Mouse (Mus musculus): ENCODE data around the gene Car8. TPM values are rescaled to one million over a fixed set of nuclear protein-coding genes. Genes with fewer than 3 reads are reported as not detected.

Gene Car8
- polyA plus RNA-seq (2016; fragmentation: Nextera tagmentation; extraction: Ambion mirVana), result 2.8 and 3.2 TPM in 2 replicates

DNA sequence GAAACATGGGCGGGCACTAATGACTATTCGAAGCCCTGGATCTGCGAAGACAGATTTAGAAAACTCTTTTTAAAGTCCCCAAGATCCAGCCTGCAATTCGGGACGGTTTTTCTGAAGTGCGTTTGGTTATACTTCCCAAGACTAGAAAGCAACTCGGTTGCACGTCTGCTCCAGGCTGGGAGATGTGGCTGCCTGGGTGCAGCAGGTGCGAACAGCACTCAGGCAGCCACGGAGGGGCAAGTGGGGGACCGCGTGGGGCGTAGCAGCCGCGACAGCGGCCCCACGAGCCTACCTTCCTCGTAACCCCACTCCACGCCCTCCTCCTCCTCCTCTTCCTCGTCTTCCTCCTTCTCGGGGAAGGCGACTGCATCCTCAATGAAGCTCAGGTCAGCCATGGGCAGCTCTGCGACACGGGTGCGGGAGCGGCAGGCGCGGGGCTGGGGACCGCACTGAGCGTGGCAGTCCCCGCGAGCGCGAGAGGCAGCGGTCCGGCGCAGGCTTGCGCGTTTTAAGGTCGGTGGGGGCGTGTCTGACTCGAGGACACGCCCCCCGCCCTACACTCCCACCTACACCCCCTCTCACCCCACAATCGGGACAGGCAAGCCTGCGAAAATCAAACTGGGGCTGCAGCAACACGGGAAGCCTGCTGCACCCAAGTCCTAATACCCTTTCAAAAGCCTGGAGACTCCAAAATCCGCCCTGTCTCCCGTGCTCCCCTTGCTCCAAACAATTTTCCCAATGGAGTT lies at the start of gene Car8:
TSS of gene Car8 (minus strand) at position 482 of the 746 bp plus-strand sequence.
- H3K4me2 ChIP-seq, result peak within 1 kb of the TSS; percentile 99
- no peaks in the 10 kb centered on the region for H3K36me3 ChIP-seq
- 1% methylated on average over 48 of the region's 49 CpGs for WGBS
- peak within 1 kb of the TSS; percentile 65 for H3K9ac ChIP-seq (replicated peaks)
- H3K4me3 ChIP-seq (replicated peaks), result peak within 1 kb of the TSS; percentile 72
- H3K27ac ChIP-seq, result no peak within 1 kb of the TSS
- H3K4me1 ChIP-seq (replicated peaks), result peaks cover 6% of the 10 kb centered on the region
- ATAC-seq (ENCODE audit: insufficient number of reproducible peaks, insufficient read depth, low FRiP score, low TSS enrichment, low read depth), result peak; percentile 86
- no peaks in the 10 kb centered on the region for H3K9me3 ChIP-seq
- peaks cover 10% of the 10 kb centered on the region; the same call in 1 of the 2 replicates for H3K27me3 ChIP-seq

DNA sequence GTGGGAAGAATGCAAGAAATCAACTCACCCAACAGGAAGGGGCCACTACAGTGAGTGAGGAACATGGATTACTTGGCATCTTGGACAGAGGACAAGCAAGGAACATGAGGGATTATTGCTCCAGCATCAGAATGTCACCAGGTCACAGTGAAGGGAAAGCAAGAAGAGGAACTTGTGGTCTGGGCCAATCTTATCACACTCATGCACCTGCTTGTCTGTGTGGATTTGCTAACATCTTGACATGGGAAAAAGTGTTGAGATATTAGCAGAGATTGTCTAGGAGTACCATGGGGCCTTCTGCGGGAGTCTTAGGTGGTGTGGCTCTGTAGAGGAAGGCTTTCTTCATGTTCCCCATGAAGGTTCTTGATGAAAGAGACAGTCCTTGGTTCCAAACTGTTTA lies 46.1 kb upstream of the Car8 start:
- H3K4me2 ChIP-seq, result no peak overlapping the region
- no peak overlapping the region for H3K27ac ChIP-seq
- 92% methylated on average over 1 of the region's 1 CpGs for WGBS
- no peak overlapping the region for H3K9ac ChIP-seq (replicated peaks)
- no peak for ATAC-seq (ENCODE audit: insufficient number of reproducible peaks, insufficient read depth, low FRiP score, low TSS enrichment, low read depth)
- no peak overlapping the region for H3K4me3 ChIP-seq (replicated peaks)
- no peaks in the 10 kb centered on the region for H3K27me3 ChIP-seq
- H3K36me3 ChIP-seq, result no peaks in the 10 kb centered on the region
- no peaks in the 10 kb centered on the region for H3K4me1 ChIP-seq (replicated peaks)
- no peaks in the 10 kb centered on the region for H3K9me3 ChIP-seq

DNA sequence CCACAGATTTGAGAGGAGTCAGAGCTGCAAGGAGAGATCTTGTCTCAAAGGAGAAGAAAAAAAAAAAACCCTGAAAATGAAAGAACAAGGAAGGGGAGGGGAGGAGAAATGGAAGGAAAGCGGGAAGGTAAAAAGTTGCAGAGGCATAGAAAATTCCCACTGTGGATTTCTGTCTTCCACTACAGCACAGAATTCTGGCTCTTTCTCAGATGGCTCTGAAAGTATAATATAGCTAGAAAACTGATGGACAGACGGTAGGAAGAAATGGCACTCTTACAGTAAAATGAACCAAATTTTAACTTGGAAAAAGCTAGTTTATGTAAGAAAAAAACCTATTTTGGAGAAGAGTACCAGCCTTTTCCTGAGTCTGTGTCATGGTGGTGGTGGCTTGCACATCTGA lies 39.3 kb upstream of the Car8 start:
- Histone ChIP-seq H3K4me2 (no peak overlapping the region), H3K9ac (replicated peaks) (no peak overlapping the region), H3K9me3 (no peaks in the 10 kb centered on the region), H3K27ac (no peak overlapping the region), H3K4me1 (replicated peaks) (no peaks in the 10 kb centered on the region), H3K27me3 (no peaks in the 10 kb centered on the region; the same call in 1 of the 2 replicates), H3K36me3 (no peaks in the 10 kb centered on the region), H3K4me3 (replicated peaks) (no peak overlapping the region)
- WGBS, result 98% methylated on average over 2 of the region's 2 CpGs
- ATAC-seq (ENCODE audit: insufficient number of reproducible peaks, insufficient read depth, low FRiP score, low TSS enrichment, low read depth), result no peak

DNA sequence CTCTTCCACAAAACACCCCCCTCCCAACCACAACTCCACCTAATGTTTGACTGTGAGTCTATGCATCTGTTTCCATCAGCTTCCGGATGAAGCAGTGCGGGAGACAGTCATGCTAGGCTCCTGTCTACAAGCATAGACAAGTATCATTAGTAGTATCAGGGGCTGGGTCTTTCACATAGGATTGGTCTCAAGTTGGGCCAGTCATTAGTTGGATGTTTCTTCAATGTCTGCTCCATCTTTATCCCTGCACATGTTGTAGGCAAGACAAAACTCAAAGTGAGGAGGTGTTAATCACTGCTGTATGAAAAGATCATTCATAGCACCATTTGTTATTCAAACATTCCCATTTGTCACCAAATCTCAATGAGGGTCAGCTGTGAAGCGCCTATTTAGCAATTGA lies 11.0 kb upstream of the Car8 start:
- Histone ChIP-seq H3K4me3 (replicated peaks) (no peak overlapping the region), H3K9me3 (no peaks in the 10 kb centered on the region), H3K9ac (replicated peaks) (no peak overlapping the region), H3K27me3 (no peaks in the 10 kb centered on the region), H3K27ac (no peak overlapping the region), H3K4me2 (no peak overlapping the region), H3K36me3 (no peaks in the 10 kb centered on the region), H3K4me1 (replicated peaks) (no peaks in the 10 kb centered on the region)
- ATAC-seq (ENCODE audit: insufficient number of reproducible peaks, insufficient read depth, low FRiP score, low TSS enrichment, low read depth), result no peak
- WGBS, result 86% methylated on average over 3 of the region's 3 CpGs

DNA sequence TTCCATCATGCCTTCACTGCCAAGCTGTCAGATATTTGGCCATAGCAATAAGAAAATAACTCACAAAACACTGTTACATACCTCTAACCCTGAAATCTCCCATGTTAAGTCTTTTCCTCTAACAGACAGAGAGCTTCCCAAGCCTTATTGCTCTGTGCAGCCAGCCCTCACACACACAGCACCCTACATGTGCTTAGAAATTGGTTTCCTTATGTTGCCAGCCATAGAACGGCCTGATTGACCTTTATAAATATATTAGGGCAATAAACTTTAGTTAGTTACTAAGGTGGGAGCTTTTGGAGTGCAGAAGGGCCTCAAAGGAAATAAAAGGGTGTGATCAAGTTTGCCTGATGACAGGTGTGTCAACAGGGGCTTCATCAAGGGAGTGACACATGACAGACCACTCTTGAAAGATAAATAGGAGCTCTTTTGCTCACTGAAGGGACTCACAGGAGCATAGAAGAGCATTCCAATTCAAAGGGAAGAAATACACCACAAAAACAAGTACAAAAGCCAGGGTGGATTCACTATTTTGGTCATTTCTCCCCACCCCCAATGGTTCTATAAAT lies 6.7 kb upstream of the Car8 start:
- no peak overlapping the region for H3K27ac ChIP-seq
- H3K4me1 ChIP-seq (replicated peaks), result no peaks in the 10 kb centered on the region
- H3K4me2 ChIP-seq, result no peak overlapping the region
- H3K9ac ChIP-seq (replicated peaks), result no peak overlapping the region
- no peaks in the 10 kb centered on the region for H3K27me3 ChIP-seq
- 16% methylated on average over 1 of the region's 1 CpGs for WGBS
- H3K4me3 ChIP-seq (replicated peaks), result no peak overlapping the region
- ATAC-seq (ENCODE audit: insufficient number of reproducible peaks, insufficient read depth, low FRiP score, low TSS enrichment, low read depth), result no peak
- H3K36me3 ChIP-seq, result no peaks in the 10 kb centered on the region
- H3K9me3 ChIP-seq, result no peaks in the 10 kb centered on the region

DNA sequence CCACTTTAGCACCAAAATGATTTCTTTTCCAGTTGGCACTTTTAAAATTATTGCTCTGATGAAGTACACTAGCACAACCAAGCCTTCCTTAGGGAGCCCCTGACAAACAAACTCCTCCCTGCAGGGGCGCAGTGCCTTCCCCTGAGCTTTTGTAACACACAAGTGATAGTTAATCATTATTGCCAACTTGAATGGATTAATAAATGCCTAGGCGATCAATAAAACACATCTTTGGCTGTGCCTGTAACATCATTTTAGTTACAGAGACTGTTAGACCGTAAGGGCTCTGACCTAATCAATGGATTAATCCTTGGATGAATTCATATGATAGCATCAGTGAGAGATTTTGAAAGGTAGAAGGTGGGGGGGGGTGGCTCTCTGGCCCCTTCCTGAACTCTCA lies 6.2 kb upstream of the Car8 start:
- WGBS, result 81% methylated on average over 3 of the region's 3 CpGs
- Histone ChIP-seq H3K27ac (no peak overlapping the region), H3K4me3 (replicated peaks) (no peak overlapping the region), H3K4me2 (no peak overlapping the region), H3K27me3 (no peaks in the 10 kb centered on the region), H3K4me1 (replicated peaks) (no peaks in the 10 kb centered on the region), H3K9me3 (no peaks in the 10 kb centered on the region), H3K9ac (replicated peaks) (no peak overlapping the region), H3K36me3 (no peaks in the 10 kb centered on the region)
- no peak for ATAC-seq (ENCODE audit: insufficient number of reproducible peaks, insufficient read depth, low FRiP score, low TSS enrichment, low read depth)

DNA sequence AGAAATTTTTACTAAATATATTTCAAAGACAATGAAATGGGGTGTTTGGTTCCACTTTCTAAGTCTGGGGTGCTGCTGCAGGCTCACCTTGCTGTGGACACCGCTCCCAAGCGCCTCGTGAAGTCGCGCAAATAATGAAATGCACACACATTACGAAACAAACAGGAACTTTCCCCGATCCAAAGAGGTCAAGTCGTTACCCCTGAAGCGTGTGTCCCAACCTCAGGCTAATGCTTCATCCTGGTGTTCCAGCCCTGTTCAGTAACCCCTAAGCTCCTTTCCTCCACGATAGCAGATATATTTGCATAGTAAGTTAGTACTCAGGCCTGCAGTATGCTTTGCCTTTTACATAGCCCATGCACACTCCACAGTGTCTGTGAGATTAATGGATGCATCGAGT lies 858 bp upstream of the Car8 start:
- no peak for ATAC-seq (ENCODE audit: insufficient number of reproducible peaks, insufficient read depth, low FRiP score, low TSS enrichment, low read depth)
- peaks cover 10% of the 10 kb centered on the region; the same call in 1 of the 2 replicates for H3K27me3 ChIP-seq
- no peak overlapping the region for H3K27ac ChIP-seq
- H3K9me3 ChIP-seq, result no peaks in the 10 kb centered on the region
- no peak overlapping the region for H3K9ac ChIP-seq (replicated peaks)
- no peaks in the 10 kb centered on the region for H3K36me3 ChIP-seq
- 46% methylated on average over 11 of the region's 11 CpGs for WGBS
- peaks cover 6% of the 10 kb centered on the region for H3K4me1 ChIP-seq (replicated peaks)
- 0 out of 2 replicates have a peak overlapping the region, but pooled peaks have one; percentile 99 for H3K4me2 ChIP-seq
- H3K4me3 ChIP-seq (replicated peaks), result no peak overlapping the region

DNA sequence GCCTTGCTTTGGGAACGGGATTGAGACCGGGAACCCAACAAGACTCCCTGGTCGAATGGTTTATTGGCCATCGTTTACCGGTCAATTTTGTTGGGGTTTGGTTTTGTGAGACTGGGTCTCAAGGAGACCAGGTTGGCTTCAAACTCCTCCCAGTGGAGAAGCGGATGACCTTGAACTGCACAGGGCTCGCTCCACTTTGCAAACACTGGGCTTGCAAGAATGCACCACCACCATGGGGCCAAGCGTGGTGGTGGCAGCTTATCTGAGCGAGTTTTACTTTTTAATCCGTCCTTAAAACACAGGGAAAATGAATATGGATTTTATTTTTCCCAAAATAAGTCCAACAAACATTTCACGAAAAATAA lies 447 bp upstream of the Car8 start:
- Histone ChIP-seq H3K27me3 (peaks cover 10% of the 10 kb centered on the region; the same call in 1 of the 2 replicates), H3K4me1 (replicated peaks) (peaks cover 6% of the 10 kb centered on the region), H3K36me3 (no peaks in the 10 kb centered on the region), H3K4me3 (replicated peaks) (peak overlapping the region; percentile 72), H3K27ac (no peak overlapping the region), H3K4me2 (peak overlapping the region; percentile 99), H3K9ac (replicated peaks) (peak overlapping the region; percentile 65), H3K9me3 (no peaks in the 10 kb centered on the region)
- WGBS, result 15% methylated on average over 11 of the region's 11 CpGs
- no peak for ATAC-seq (ENCODE audit: insufficient number of reproducible peaks, insufficient read depth, low FRiP score, low TSS enrichment, low read depth)

DNA sequence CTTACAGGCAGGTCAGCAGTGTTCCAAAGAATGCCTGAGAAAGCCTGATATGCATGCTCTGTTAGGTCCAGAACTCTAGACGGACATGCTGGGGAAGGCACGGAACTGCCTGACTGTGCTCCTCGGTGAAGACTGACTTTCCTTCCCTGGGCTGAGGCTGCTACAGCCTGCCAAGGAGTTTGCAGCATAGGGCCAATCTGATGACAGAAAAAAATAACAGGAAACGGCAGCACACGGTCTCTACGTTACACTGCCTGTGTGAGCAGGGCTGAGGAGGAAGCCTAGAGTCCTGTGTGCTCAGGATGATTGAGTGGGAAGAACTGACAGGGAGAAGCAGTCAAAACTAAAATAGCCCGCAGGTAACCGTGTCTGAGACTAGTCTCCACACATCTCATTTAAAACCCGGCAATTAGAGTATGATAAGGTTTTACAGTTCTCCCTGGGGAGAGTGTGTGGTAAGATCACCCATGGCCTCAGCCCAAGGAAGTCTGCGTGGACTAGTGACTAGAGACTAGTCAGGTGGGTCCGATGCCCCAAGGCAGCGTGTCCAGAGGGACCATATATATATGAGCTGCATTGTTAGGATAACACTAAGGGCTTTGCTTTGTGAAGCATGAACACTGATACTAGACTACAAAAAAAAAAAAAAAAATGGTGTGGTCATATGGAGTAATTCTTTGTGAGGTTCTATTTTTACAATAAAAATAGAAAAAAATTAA lies 6.3 kb downstream of the Car8 start:
- Histone ChIP-seq H3K36me3 (no peaks in the 10 kb centered on the region), H3K4me1 (replicated peaks) (peaks cover 2% of the 10 kb centered on the region; the same call in 1 of the 2 replicates), H3K4me2 (no peak overlapping the region), H3K4me3 (replicated peaks) (no peak overlapping the region), H3K9ac (replicated peaks) (no peak overlapping the region), H3K27ac (no peak overlapping the region), H3K27me3 (peaks cover 2% of the 10 kb centered on the region; the same call in 1 of the 2 replicates), H3K9me3 (no peaks in the 10 kb centered on the region)
- no peak; the same call in 1 of the 2 replicates for ATAC-seq (ENCODE audit: insufficient number of reproducible peaks, insufficient read depth, low FRiP score, low TSS enrichment, low read depth)
- 71% methylated on average over 12 of the region's 12 CpGs for WGBS

DNA sequence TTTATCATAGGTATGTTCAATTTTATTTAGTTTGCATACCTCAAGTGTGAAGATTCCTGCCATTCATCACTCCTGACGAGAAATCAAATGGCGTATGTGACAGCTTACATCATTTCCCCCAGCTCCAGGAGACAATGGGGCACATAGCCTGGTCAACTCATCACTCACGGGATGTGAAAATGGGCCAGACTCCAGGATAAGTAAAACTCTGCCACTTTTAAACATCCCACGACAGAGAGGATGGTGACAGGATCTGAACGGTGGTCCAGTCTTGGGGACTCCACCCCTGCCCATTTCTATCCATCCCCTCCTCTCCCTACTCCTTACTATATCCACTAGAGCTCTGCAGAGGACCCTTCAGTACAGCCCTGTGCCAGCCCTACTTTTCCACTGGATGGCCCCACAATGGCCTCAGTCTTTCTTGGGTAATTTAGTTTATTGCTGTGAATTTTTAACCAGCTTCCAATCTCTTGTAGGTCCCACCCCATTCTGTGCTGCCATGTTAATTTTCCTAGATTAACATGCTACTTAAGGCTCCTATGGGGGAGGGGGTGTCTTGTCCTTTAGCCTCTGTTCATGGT lies 7.5 kb downstream of the Car8 start:
- Histone ChIP-seq H3K9me3 (no peaks in the 10 kb centered on the region), H3K27ac (no peak overlapping the region), H3K27me3 (no peaks in the 10 kb centered on the region), H3K4me3 (replicated peaks) (no peak overlapping the region), H3K4me1 (replicated peaks) (no peaks in the 10 kb centered on the region), H3K9ac (replicated peaks) (no peak overlapping the region), H3K4me2 (no peak overlapping the region), H3K36me3 (no peaks in the 10 kb centered on the region)
- ATAC-seq (ENCODE audit: insufficient number of reproducible peaks, insufficient read depth, low FRiP score, low TSS enrichment, low read depth), result no peak
- 90% methylated on average over 5 of the region's 5 CpGs for WGBS

DNA sequence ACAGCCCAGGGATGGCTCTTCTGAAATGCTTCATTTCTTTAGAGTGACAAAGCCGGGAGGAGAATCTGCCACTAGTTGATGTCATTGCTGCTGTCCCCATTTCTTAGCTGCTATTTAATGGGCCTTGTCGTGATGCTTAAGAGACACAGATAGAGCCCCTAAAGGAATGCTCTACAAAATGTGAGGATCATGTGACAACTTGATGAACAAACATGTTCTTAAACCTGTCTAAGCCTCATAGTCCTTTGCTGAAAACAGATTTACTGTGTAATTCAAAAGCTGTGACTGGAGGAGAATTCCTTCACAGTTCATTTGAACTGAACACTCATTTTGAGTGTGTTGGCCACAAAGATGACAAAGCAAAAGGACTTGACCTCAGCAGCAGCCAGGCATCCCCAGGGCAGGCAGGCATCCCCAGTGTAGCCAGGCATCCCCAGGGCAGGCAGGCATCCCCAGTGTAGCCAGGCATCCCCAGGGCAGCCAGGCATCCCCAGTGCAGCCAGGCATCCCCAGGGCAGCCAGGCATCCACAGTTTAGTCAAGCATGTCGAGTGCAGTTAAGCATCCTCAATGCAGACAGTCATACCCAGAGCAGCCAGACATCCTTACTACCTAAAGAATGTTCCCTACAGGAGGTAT lies 9.1 kb downstream of the Car8 start:
- H3K9ac ChIP-seq (replicated peaks), result no peak overlapping the region
- whole genome bisulfite sequencing, result 67% methylated on average over 3 of the region's 3 CpGs
- no peaks in the 10 kb centered on the region for H3K9me3 ChIP-seq
- no peak overlapping the region for H3K4me3 ChIP-seq (replicated peaks)
- ATAC-seq (ENCODE audit: insufficient number of reproducible peaks, insufficient read depth, low FRiP score, low TSS enrichment, low read depth), result no peak
- H3K36me3 ChIP-seq, result no peaks in the 10 kb centered on the region
- no peak overlapping the region for H3K4me2 ChIP-seq
- no peaks in the 10 kb centered on the region for H3K4me1 ChIP-seq (replicated peaks)
- H3K27me3 ChIP-seq, result no peaks in the 10 kb centered on the region
- no peak overlapping the region for H3K27ac ChIP-seq

Measured in limb, embryonic 12.5 days (tissue).